In genomic region chr17:23965805-23966425, GRCm38 (mm10) we compare ENCODE assay signal across 18 mouse cellular contexts. TPM values are rescaled to one million over a fixed set of nuclear protein-coding genes. Genes with fewer than 3 reads are reported as not detected.
DNase-seq lines count a peak whose midpoint lies in the region; ATAC-seq and TF ChIP-seq lines count a peak whose summit lies in the region.
"Had no signal": no experiment of that assay in that cellular context is flagged by ENCODE, and none has a peak within 500 bp of the region (broad histone marks: within the 10 kb centered on the region; RNA-seq: fewer than 3 reads in every experiment).

No protein-coding gene starts in this region.

- H3K4me1 ChIP-seq in forebrain, embryonic 14.5 days (ENCODE audit: control insufficient read depth, insufficient read depth, low read length): no peaks in the 10 kb centered on the region
- peaks cover 10% of the 10 kb centered on the region for H3K4me1 ChIP-seq in forebrain, embryonic 10.5 days
- H3K4me1 ChIP-seq in embryonic facial prominence, embryonic 12.5 days: no peaks in the 10 kb centered on the region
- H3K4me1 ChIP-seq in hindbrain, embryonic 16.5 days (ENCODE audit: control insufficient read depth, insufficient read depth, low read depth, low read length): no peaks in the 10 kb centered on the region

- H3K27me3 ChIP-seq in forebrain, embryonic 14.5 days (replicated peaks; ENCODE audit: control insufficient read depth, insufficient read depth, low read length): no peaks in the 10 kb centered on the region
- no peaks in the 10 kb centered on the region for H3K27me3 ChIP-seq in forebrain, embryonic 10.5 days (ENCODE audit: poor library complexity, severe bottlenecking)
- H3K27me3 ChIP-seq in embryonic facial prominence, embryonic 12.5 days: no peaks in the 10 kb centered on the region
- 0 out of 2 replicates have a peak, but pooled peaks cover 2% of the 10 kb centered on the region for H3K27me3 ChIP-seq in hindbrain, embryonic 16.5 days (replicated peaks; ENCODE audit: control insufficient read depth, insufficient read depth, low read length)

- H3K27ac ChIP-seq in forebrain, embryonic 14.5 days (ENCODE audit: low read depth, low read length): no peak overlapping the region
- H3K27ac ChIP-seq in forebrain, embryonic 10.5 days: no peak overlapping the region
- H3K27ac ChIP-seq in embryonic facial prominence, embryonic 12.5 days: no peak overlapping the region
- H3K27ac ChIP-seq in hindbrain, embryonic 16.5 days (ENCODE audit: low read depth, low read length): no peak overlapping the region

- TF ChIP-seq CTCF in brain, embryonic 14.5 days (IDR thresholded peaks at IDR 0.05; ENCODE audit: borderline replicate concordance, extremely low read depth, insufficient read depth, insufficient read length): no peak

- no peaks in the 10 kb centered on the region for H3K9me3 ChIP-seq in forebrain, embryonic 14.5 days (replicated peaks; ENCODE audit: control insufficient read depth, low read length)
- no peaks in the 10 kb centered on the region for H3K9me3 ChIP-seq in forebrain, embryonic 10.5 days
- H3K9me3 ChIP-seq in embryonic facial prominence, embryonic 12.5 days: no peaks in the 10 kb centered on the region
- no peaks in the 10 kb centered on the region for H3K9me3 ChIP-seq in hindbrain, embryonic 16.5 days (ENCODE audit: control insufficient read depth, low read length)
- H3K9me3 ChIP-seq: G1E had no signal

- no peak overlapping the region for H3K4me3 ChIP-seq in forebrain, embryonic 14.5 days (ENCODE audit: low read depth, low read length)
- H3K4me3 ChIP-seq in forebrain, embryonic 10.5 days: no peak overlapping the region
- H3K4me3 ChIP-seq in embryonic facial prominence, embryonic 12.5 days: no peak overlapping the region
- H3K4me3 ChIP-seq in hindbrain, embryonic 16.5 days (ENCODE audit: low read length): no peak overlapping the region

- no peak overlapping the region for H3K4me2 ChIP-seq in forebrain, embryonic 14.5 days (ENCODE audit: low read length)
- H3K4me2 ChIP-seq in embryonic facial prominence, embryonic 12.5 days (replicated peaks): no peak overlapping the region
- no peak overlapping the region for H3K4me2 ChIP-seq in hindbrain, embryonic 16.5 days (ENCODE audit: low read length)
- H3K4me2 ChIP-seq: lung, embryonic 14.5 days had no signal

- WGBS in forebrain, embryonic 14.5 days: 23% methylated on average over 6 of the region's 6 CpGs
- 45% methylated on average over 6 of the region's 6 CpGs for WGBS in forebrain, embryonic 10.5 days
- WGBS in embryonic facial prominence, embryonic 12.5 days: 36% methylated on average over 6 of the region's 6 CpGs
- 30% methylated on average over 6 of the region's 6 CpGs for WGBS in hindbrain, embryonic 16.5 days

- DNase-seq in forebrain, embryonic 14.5 days (ENCODE audit: low spot score): peak; percentile 7
- DNase-seq in forebrain, embryonic 10.5 days (ENCODE audit: extremely low spot score, low spot score): no peak
- DNase-seq in ES-CJ7 (ENCODE audit: low read depth, low spot score) (peak; percentile 19), MN1 (ENCODE audit: low spot score) (no peak)
- peak; percentile 27 for DNase-seq in brain, embryonic 14.5 days (ENCODE audit: low read depth)
- no peak for DNase-seq in gastrocnemius, adult 8-10 months (ENCODE audit: low spot score in 2 of 2)
- DNase-seq: heart, adult 11 months; kidney, postnatal 10 days; lung, embryonic 14.5 days; right cerebral cortex, postnatal 25 days had no signal

- no peak for TF ChIP-seq POLR2A in brain, embryonic 14.5 days (IDR thresholded peaks at IDR 0.05; ENCODE audit: borderline replicate concordance, extremely low read depth, insufficient read depth, insufficient read length, poor library complexity, severe bottlenecking)

- no peak for ATAC-seq in forebrain, embryonic 14.5 days
- no peak for ATAC-seq in embryonic facial prominence, embryonic 12.5 days (ENCODE audit: insufficient number of reproducible peaks, insufficient read depth, low FRiP score, low TSS enrichment)
- no peak for ATAC-seq in hindbrain, embryonic 16.5 days
- ATAC-seq: activated CD4-positive, CD25-positive, alpha-beta regulatory T cell, adult 4 months had no signal

- H3K36me3 ChIP-seq in forebrain, embryonic 14.5 days (ENCODE audit: control insufficient read depth, insufficient read depth, low read length): no peaks in the 10 kb centered on the region
- H3K36me3 ChIP-seq in forebrain, embryonic 10.5 days (replicated peaks): no peaks in the 10 kb centered on the region
- no peaks in the 10 kb centered on the region for H3K36me3 ChIP-seq in embryonic facial prominence, embryonic 12.5 days
- H3K36me3 ChIP-seq in hindbrain, embryonic 16.5 days (ENCODE audit: control insufficient read depth, insufficient read depth, low read length): no peaks in the 10 kb centered on the region
- H3K36me3 ChIP-seq: G1E had no signal

- no peak overlapping the region for H3K9ac ChIP-seq in forebrain, embryonic 14.5 days (ENCODE audit: low read length)
- H3K9ac ChIP-seq in embryonic facial prominence, embryonic 12.5 days: peak overlapping the region; percentile 19; the same call in 1 of the 2 replicates
- H3K9ac ChIP-seq in hindbrain, embryonic 16.5 days (ENCODE audit: low read depth, low read length): no peak overlapping the region
- H3K9ac ChIP-seq: lung, embryonic 14.5 days had no signal

RNA-seq across cellular contexts. Expression of gene Sbpl, which starts 10.8 kb away (rescaled TPM):
- polyA plus RNA-seq in forebrain, embryonic 14.5 days (2014; fragmentation: Nextera tagmentation; extraction: Ambion mirVana): not detected in 2 replicates
- not detected in 2 replicates for polyA plus RNA-seq in forebrain, embryonic 10.5 days (2016; fragmentation: Nextera tagmentation; extraction: Ambion mirVana)
- polyA plus RNA-seq in brain, embryonic 14.5 days (2012; rRNA removed): not detected in 2 replicates
- polyA plus RNA-seq in embryonic facial prominence, embryonic 12.5 days (2016; fragmentation: Nextera tagmentation; extraction: Ambion mirVana): not detected in 2 replicates
- polyA plus RNA-seq in hindbrain, embryonic 16.5 days (2015; fragmentation: Nextera tagmentation; extraction: Ambion mirVana): not detected in 2 replicates
- total RNA-seq in gastrocnemius, adult 8-10 months (2022): not detected
- total RNA-seq: adrenal gland, postnatal 4 days; G1E; liver, adult 2 months had no signal
- polyA plus RNA-seq: activated CD4-positive, CD25-positive, alpha-beta regulatory T cell, adult 4 months; C2C12; G1E; heart, postnatal 0 days; liver, adult 2 months; lung, embryonic 14.5 days had no signal

RNA-seq across cellular contexts. Expression of gene Prss30, which starts 14.5 kb away (rescaled TPM):
- polyA plus RNA-seq in forebrain, embryonic 14.5 days (2014; fragmentation: Nextera tagmentation; extraction: Ambion mirVana): not detected in 2 replicates
- not detected in 2 replicates for polyA plus RNA-seq in forebrain, embryonic 10.5 days (2016; fragmentation: Nextera tagmentation; extraction: Ambion mirVana)
- 0.05 and 0.15 TPM in 2 replicates for polyA plus RNA-seq in brain, embryonic 14.5 days (2012; rRNA removed)
- polyA plus RNA-seq in embryonic facial prominence, embryonic 12.5 days (2016; fragmentation: Nextera tagmentation; extraction: Ambion mirVana): not detected in 2 replicates
- not detected in 2 replicates for polyA plus RNA-seq in hindbrain, embryonic 16.5 days (2015; fragmentation: Nextera tagmentation; extraction: Ambion mirVana)
- total RNA-seq in gastrocnemius, adult 8-10 months (2022): not detected
- total RNA-seq: adrenal gland, postnatal 4 days; G1E had no signal
- polyA plus RNA-seq: G1E; heart, postnatal 0 days had no signal

RNA-seq across cellular contexts. Expression of gene Sbp, which starts 24.4 kb away (rescaled TPM):
- not detected in 2 replicates for polyA plus RNA-seq in forebrain, embryonic 14.5 days (2014; fragmentation: Nextera tagmentation; extraction: Ambion mirVana)
- not detected in 2 replicates for polyA plus RNA-seq in forebrain, embryonic 10.5 days (2016; fragmentation: Nextera tagmentation; extraction: Ambion mirVana)
- polyA plus RNA-seq in brain, embryonic 14.5 days (2012; rRNA removed): not detected in 2 replicates
- not detected in 2 replicates for polyA plus RNA-seq in embryonic facial prominence, embryonic 12.5 days (2016; fragmentation: Nextera tagmentation; extraction: Ambion mirVana)
- polyA plus RNA-seq in hindbrain, embryonic 16.5 days (2015; fragmentation: Nextera tagmentation; extraction: Ambion mirVana): not detected in 2 replicates
- total RNA-seq in gastrocnemius, adult 8-10 months (2022): not detected
- total RNA-seq: adrenal gland, postnatal 4 days; G1E; liver, adult 2 months had no signal
- polyA plus RNA-seq: activated CD4-positive, CD25-positive, alpha-beta regulatory T cell, adult 4 months; C2C12; G1E; heart, postnatal 0 days; liver, adult 2 months; lung, embryonic 14.5 days had no signal

RNA-seq across cellular contexts. Expression of gene Prss22, which starts 32.0 kb away (rescaled TPM):
- polyA plus RNA-seq in forebrain, embryonic 14.5 days (2014; fragmentation: Nextera tagmentation; extraction: Ambion mirVana): not detected in 2 replicates
- 0.58 and 0.63 TPM in 2 replicates for polyA plus RNA-seq in forebrain, embryonic 10.5 days (2016; fragmentation: Nextera tagmentation; extraction: Ambion mirVana)
- polyA plus RNA-seq in brain, embryonic 14.5 days (2012; rRNA removed): 0.11 TPM in 1 of 2 replicates, not detected in the other
- polyA plus RNA-seq in embryonic facial prominence, embryonic 12.5 days (2016; fragmentation: Nextera tagmentation; extraction: Ambion mirVana): 1.2 and 1.7 TPM in 2 replicates
- polyA plus RNA-seq in hindbrain, embryonic 16.5 days (2015; fragmentation: Nextera tagmentation; extraction: Ambion mirVana): not detected in 2 replicates
- not detected for total RNA-seq in gastrocnemius, adult 8-10 months (2022)
- total RNA-seq: adrenal gland, postnatal 4 days; G1E; liver, adult 2 months had no signal
- polyA plus RNA-seq: activated CD4-positive, CD25-positive, alpha-beta regulatory T cell, adult 4 months; G1E; heart, postnatal 0 days; liver, adult 2 months had no signal

RNA-seq across cellular contexts. Expression of gene Dcpp3, which starts 48.7 kb away (rescaled TPM):
- polyA plus RNA-seq in forebrain, embryonic 14.5 days (2014; fragmentation: Nextera tagmentation; extraction: Ambion mirVana): not detected in 2 replicates
- polyA plus RNA-seq in forebrain, embryonic 10.5 days (2016; fragmentation: Nextera tagmentation; extraction: Ambion mirVana): not detected in 2 replicates
- polyA plus RNA-seq in brain, embryonic 14.5 days (2012; rRNA removed): not detected in 2 replicates
- polyA plus RNA-seq in embryonic facial prominence, embryonic 12.5 days (2016; fragmentation: Nextera tagmentation; extraction: Ambion mirVana): not detected in 2 replicates
- polyA plus RNA-seq in hindbrain, embryonic 16.5 days (2015; fragmentation: Nextera tagmentation; extraction: Ambion mirVana): 0.24 TPM in 1 of 2 replicates, not detected in the other
- not detected for total RNA-seq in gastrocnemius, adult 8-10 months (2022)
- total RNA-seq: adrenal gland, postnatal 4 days; G1E; liver, adult 2 months had no signal
- polyA plus RNA-seq: activated CD4-positive, CD25-positive, alpha-beta regulatory T cell, adult 4 months; C2C12; G1E; heart, postnatal 0 days; liver, adult 2 months had no signal

Comparison
In these comparisons a context has a peak if more than half of its experiments do, and no peak if none do; other contexts are left out.
1. DNase-seq: peak in forebrain, embryonic 14.5 days (single experiment), ES-CJ7 (single experiment) and brain, embryonic 14.5 days (single experiment); none in forebrain, embryonic 10.5 days (single experiment), MN1 (single experiment) and gastrocnemius, adult 8-10 months (0 of 2).